Mouse (Mus musculus): Measurements from ENCODE around the gene Pcif1. TPM values are rescaled to one million over a fixed set of nuclear protein-coding genes. Genes with fewer than 3 reads are reported as not detected.
A peak's percentile ranks its signal among the peaks of the same experiment; 100 is the strongest.

Pcif1 gene
- polyA plus RNA-seq, 1 experiment from 2014 or later, result 74.8 TPM

DNA sequence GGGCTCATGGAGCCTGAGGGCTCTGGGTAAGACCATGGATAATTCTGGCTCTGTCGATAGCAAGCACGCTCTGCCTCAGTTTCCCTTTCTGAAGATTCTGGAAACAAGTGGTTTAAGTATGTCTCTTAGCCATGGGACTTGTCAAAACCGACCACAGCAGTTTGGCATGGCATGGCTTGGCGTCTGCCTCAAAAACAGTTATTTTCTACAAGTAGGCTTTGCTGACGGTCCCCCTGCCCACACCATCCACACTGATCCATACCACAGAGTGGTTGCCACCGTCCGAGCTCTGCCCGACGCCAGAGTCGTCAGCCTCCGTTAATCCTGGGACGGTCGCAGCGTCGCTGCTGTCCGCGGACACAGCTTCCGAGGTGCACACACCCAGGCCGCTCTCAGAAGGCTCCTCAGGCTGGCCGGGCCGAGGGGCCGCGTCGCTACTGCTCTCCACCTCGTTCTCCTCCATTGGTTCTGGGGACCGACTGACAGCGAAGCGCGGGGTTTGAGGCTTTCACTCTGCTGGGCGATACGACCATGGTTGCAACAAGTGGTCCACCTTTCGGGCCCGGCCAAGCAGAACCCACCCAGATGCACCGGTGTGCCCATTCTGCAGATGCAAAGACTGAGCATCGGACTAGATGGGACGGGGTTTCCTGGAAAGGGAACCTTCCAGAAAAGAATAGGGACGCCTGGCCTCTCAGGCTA is 31.4 kb downstream of the Pcif1 start:
- Histone ChIP-seq H3K27ac (replicated peaks) (peak overlapping the region; percentile 99), H3K4me1 (peaks cover 22% of the 10 kb centered on the region), H3K4me3 (replicated peaks) (peak overlapping the region; percentile 89), H3K9ac (peak overlapping the region; percentile 91), H3K36me3 (peaks cover 37% of the 10 kb centered on the region), H3K27me3 (no peaks in the 10 kb centered on the region), H3K4me2 (replicated peaks) (peak overlapping the region; percentile 83), H3K9me3 (replicated peaks) (peaks cover 5% of the 10 kb centered on the region)
- 4% methylated on average over 37 of the region's 37 CpGs for WGBS
- peak; percentile 2; the same call in 1 of the 2 replicates for ATAC-seq (ENCODE audit: insufficient number of reproducible peaks, low FRiP score, low TSS enrichment, low read depth)

DNA sequence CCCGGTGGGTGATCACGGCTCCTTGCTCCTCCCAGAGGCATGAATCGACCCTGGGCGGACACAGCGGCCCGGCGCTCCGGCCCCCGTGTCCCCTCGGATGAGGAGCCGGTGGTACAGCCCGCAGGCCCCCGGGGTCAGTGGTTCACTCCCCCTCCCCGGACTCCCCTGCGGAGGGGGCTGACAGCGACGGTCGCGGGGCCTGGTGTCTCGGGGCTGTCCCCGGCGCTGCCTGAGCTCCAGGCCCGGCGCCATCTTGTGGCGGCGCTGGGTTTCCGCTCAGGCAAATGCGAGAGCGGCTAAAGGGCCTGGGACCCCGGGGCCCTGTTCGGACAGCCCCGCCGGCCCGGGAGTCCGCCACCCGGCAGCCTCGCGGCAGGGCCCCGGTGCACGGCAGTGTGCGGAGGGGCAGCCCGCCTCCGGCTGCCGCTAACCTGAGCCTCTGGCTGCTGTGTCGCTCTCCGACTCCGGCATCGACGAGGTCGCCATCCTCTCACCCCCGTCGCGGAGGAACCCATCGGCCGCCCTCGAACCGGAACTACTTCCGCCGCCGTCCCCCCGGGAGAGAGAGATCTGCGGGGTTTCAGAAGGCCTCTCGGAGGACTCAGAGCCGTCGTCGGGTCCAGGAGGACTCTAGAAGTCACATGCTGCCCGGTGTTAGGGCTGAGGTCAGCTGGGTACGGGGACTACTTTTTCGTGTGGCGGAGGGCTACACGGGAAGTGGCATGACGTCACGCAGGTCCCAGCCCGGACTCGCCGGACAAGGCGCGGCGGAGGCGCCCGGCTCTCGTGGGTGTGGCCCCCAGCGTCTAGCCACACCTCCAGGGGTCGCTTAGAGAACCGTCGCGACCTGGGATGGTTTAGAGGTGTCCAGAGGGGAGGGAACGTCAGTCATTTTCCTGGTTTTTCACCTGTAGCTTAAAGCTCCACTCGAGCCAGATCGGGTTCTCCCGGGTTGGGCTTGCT is 32.3 kb downstream of the Pcif1 start, which contains the start of gene Zfp335:
Gene Zfp335 (minus strand): TSS at position 672 of the 963 bp plus-strand sequence.
- ATAC-seq (ENCODE audit: insufficient number of reproducible peaks, low FRiP score, low TSS enrichment, low read depth), result peak; percentile 89
- Histone ChIP-seq H3K9me3 (replicated peaks) (peaks cover under 1% of the 10 kb centered on the region; the same call in 1 of the 2 replicates), H3K27me3 (no peaks in the 10 kb centered on the region), H3K36me3 (peaks cover 28% of the 10 kb centered on the region), H3K9ac (peak within 1 kb of the TSS; percentile 91), H3K4me3 (replicated peaks) (peak within 1 kb of the TSS; percentile 89), H3K27ac (replicated peaks) (peak within 1 kb of the TSS; percentile 99), H3K4me1 (peaks cover 22% of the 10 kb centered on the region), H3K4me2 (replicated peaks) (peak within 1 kb of the TSS; percentile 83)
- under 1% methylated on average over 90 of the region's 91 CpGs for WGBS

- Histone ChIP-seq H3K4me2 (replicated peaks) (peak overlapping the region; percentile 83), H3K4me3 (replicated peaks) (peak overlapping the region; percentile 89), H3K27me3 (no peaks in the 10 kb centered on the region), H3K27ac (replicated peaks) (peak overlapping the region; percentile 99), H3K36me3 (peaks cover 20% of the 10 kb centered on the region), H3K4me1 (peaks cover 22% of the 10 kb centered on the region), H3K9me3 (replicated peaks) (no peaks in the 10 kb centered on the region), H3K9ac (peak overlapping the region; percentile 91)
- ATAC-seq (ENCODE audit: insufficient number of reproducible peaks, low FRiP score, low TSS enrichment, low read depth), result no peak
- 5% methylated on average over 12 of the region's 12 CpGs for WGBS
Measured at GRCm38 (mm10) chr2:164912151-164912550, 33.0 kb downstream of the Pcif1 start.

- 94% methylated on average over 7 of the region's 9 CpGs for WGBS
- ATAC-seq (ENCODE audit: insufficient number of reproducible peaks, low FRiP score, low TSS enrichment, low read depth), result no peak
- H3K36me3 ChIP-seq, result peaks cover 13% of the 10 kb centered on the region
- peaks cover 22% of the 10 kb centered on the region for H3K4me1 ChIP-seq
- H3K27ac ChIP-seq (replicated peaks), result peak overlapping the region; percentile 99; the same call in 1 of the 2 replicates
- no peaks in the 10 kb centered on the region for H3K9me3 ChIP-seq (replicated peaks)
- H3K27me3 ChIP-seq, result no peaks in the 10 kb centered on the region
- peak overlapping the region; percentile 83; the same call in 1 of the 2 replicates for H3K4me2 ChIP-seq (replicated peaks)
- no peak overlapping the region for H3K9ac ChIP-seq
- peak overlapping the region; percentile 89; the same call in 1 of the 2 replicates for H3K4me3 ChIP-seq (replicated peaks)
Measured at GRCm38 (mm10) chr2:164912749-164913427, 33.8 kb downstream of the Pcif1 start.

DNA sequence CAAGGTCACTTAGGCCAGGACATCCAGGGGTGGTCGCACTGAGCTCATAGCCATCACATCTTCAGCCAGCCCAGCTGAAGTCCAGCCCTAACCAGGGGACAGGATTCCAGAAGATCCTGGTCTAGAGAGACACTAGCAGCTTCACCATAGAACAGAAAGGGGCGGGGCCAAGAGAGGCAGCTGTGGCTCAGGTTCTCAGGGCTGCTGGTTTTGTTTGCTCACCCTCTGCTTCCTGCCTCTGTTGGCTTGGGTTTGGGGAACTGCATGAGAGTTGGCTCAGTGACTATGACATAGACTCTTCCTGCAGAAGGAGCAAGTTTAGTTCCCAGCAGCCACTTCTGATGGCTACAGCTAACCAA is 34.3 kb downstream of the Pcif1 start:
- Histone ChIP-seq H3K4me2 (replicated peaks) (no peak overlapping the region), H3K4me1 (peaks cover 22% of the 10 kb centered on the region), H3K36me3 (peaks cover 8% of the 10 kb centered on the region), H3K4me3 (replicated peaks) (no peak overlapping the region), H3K9ac (no peak overlapping the region), H3K27ac (replicated peaks) (no peak overlapping the region), H3K9me3 (replicated peaks) (no peaks in the 10 kb centered on the region), H3K27me3 (no peaks in the 10 kb centered on the region)
- 88% methylated on average over 2 of the region's 2 CpGs for WGBS
- ATAC-seq (ENCODE audit: insufficient number of reproducible peaks, low FRiP score, low TSS enrichment, low read depth), result no peak

GRCm38 (mm10) chr2:164916820-164917219 is 37.7 kb downstream of the Pcif1 start:
- Histone ChIP-seq H3K9me3 (replicated peaks) (no peaks in the 10 kb centered on the region), H3K9ac (no peak overlapping the region), H3K4me1 (peaks cover 6% of the 10 kb centered on the region), H3K27ac (replicated peaks) (no peak overlapping the region), H3K4me2 (replicated peaks) (no peak overlapping the region), H3K4me3 (replicated peaks) (no peak overlapping the region), H3K36me3 (0 out of 2 replicates have a peak, but pooled peaks cover 11% of the 10 kb centered on the region), H3K27me3 (no peaks in the 10 kb centered on the region)
- WGBS, result 61% methylated on average over 5 of the region's 5 CpGs
- ATAC-seq (ENCODE audit: insufficient number of reproducible peaks, low FRiP score, low TSS enrichment, low read depth), result no peak

GRCm38 (mm10) chr2:164917371-164917770 is 38.3 kb downstream of the Pcif1 start:
- no peak overlapping the region for H3K27ac ChIP-seq (replicated peaks)
- no peaks in the 10 kb centered on the region for H3K27me3 ChIP-seq
- no peaks in the 10 kb centered on the region for H3K9me3 ChIP-seq (replicated peaks)
- H3K4me2 ChIP-seq (replicated peaks), result no peak overlapping the region
- 0 out of 2 replicates have a peak, but pooled peaks cover 11% of the 10 kb centered on the region for H3K36me3 ChIP-seq
- 55% methylated on average over 10 of the region's 10 CpGs for WGBS
- H3K4me3 ChIP-seq (replicated peaks), result no peak overlapping the region
- peaks cover 3% of the 10 kb centered on the region for H3K4me1 ChIP-seq
- H3K9ac ChIP-seq, result no peak overlapping the region
- no peak for ATAC-seq (ENCODE audit: insufficient number of reproducible peaks, low FRiP score, low TSS enrichment, low read depth)

GRCm38 (mm10) chr2:164918325-164918724 is 39.2 kb downstream of the Pcif1 start:
- H3K9me3 ChIP-seq (replicated peaks), result no peaks in the 10 kb centered on the region
- 56% methylated on average over 5 of the region's 5 CpGs for WGBS
- no peaks in the 10 kb centered on the region for H3K27me3 ChIP-seq
- H3K9ac ChIP-seq, result no peak overlapping the region
- H3K27ac ChIP-seq (replicated peaks), result no peak overlapping the region
- no peak overlapping the region for H3K4me2 ChIP-seq (replicated peaks)
- H3K36me3 ChIP-seq, result 0 out of 2 replicates have a peak, but pooled peaks cover 11% of the 10 kb centered on the region
- no peak overlapping the region for H3K4me3 ChIP-seq (replicated peaks)
- no peaks in the 10 kb centered on the region for H3K4me1 ChIP-seq
- ATAC-seq (ENCODE audit: insufficient number of reproducible peaks, low FRiP score, low TSS enrichment, low read depth), result no peak

GRCm38 (mm10) chr2:164921984-164922383 is 42.9 kb downstream of the Pcif1 start:
- no peak for ATAC-seq (ENCODE audit: insufficient number of reproducible peaks, low FRiP score, low TSS enrichment, low read depth)
- Histone ChIP-seq H3K27me3 (no peaks in the 10 kb centered on the region), H3K4me2 (replicated peaks) (no peak overlapping the region), H3K36me3 (0 out of 2 replicates have a peak, but pooled peaks cover 11% of the 10 kb centered on the region), H3K9ac (no peak overlapping the region), H3K9me3 (replicated peaks) (no peaks in the 10 kb centered on the region), H3K27ac (replicated peaks) (no peak overlapping the region), H3K4me3 (replicated peaks) (no peak overlapping the region), H3K4me1 (peaks cover 5% of the 10 kb centered on the region)
- 60% methylated on average over 7 of the region's 7 CpGs for WGBS

DNA sequence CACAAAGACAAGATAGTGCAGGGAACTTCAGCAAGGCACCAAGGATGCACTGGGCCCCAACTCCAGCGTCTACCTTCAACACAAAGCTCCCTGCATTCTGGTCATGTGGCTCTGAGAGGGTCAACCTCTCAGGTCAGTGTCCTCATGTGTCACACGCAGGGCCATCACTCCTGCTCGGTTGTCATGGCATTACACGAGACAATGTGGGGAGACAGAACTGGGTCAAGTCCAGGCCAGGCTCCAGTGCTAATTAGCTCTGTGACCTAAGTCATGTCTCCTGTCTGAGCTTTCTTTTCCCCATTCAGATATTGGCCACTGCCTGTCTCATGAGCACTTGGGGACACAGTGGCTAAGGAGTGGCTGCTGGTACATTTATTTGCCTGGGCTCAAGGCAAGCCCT is 44.2 kb downstream of the Pcif1 start:
- H3K4me2 ChIP-seq (replicated peaks), result no peak overlapping the region
- H3K36me3 ChIP-seq, result 0 out of 2 replicates have a peak, but pooled peaks cover 11% of the 10 kb centered on the region
- no peaks in the 10 kb centered on the region for H3K27me3 ChIP-seq
- H3K9me3 ChIP-seq (replicated peaks), result no peaks in the 10 kb centered on the region
- no peak overlapping the region for H3K4me3 ChIP-seq (replicated peaks)
- H3K4me1 ChIP-seq, result peaks cover 5% of the 10 kb centered on the region
- no peak for ATAC-seq (ENCODE audit: insufficient number of reproducible peaks, low FRiP score, low TSS enrichment, low read depth)
- no peak overlapping the region for H3K27ac ChIP-seq (replicated peaks)
- 71% methylated on average over 4 of the region's 4 CpGs for WGBS
- H3K9ac ChIP-seq, result no peak overlapping the region

Measured in embryonic facial prominence, embryonic 15.5 days (tissue).